Mouse (Mus musculus) cerebellum, adult 11-12 months (tissue): ENCODE measurements around the gene Atp5s.

Source experiments
- DNase-seq: peaks from one replicate; pipeline ENCODE4 v3.0.0; 2022

The Atp5s gene

DNA sequence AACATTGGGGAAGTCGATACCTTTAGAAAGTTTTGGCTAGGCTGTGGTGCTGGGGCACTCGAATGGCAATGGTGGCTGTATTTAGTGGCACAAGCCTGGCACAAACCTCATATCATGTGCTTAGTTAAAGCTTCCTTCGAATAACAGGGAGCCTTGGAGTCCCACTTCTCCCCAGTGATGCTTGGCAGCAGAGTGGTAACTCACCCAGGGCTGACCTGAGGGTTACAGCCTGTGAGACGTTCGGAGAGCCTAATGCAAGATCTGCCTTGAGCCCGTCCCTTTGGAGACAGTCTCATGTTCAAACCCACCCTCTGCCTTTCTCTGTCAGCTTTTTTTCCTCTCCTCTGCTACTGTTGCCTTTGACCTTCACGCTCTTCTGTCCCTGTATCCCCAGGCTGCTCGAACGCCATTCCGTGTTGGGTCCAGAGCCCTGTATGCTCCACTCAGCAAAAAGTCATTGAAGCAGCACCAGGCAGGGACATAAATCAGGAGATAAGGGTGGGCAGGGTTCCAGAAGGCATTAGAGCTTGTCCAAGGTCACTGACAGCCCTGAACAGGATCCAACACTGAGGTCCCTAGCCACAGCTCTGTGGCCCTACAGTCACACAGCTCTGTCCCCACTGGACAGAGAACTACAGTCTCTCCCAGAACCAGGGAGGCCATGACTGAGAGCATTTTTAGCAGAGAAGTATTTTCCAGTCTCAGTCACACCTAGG lies 57.3 kb downstream of the Atp5s start:
- DNase-seq = no peak

DNA sequence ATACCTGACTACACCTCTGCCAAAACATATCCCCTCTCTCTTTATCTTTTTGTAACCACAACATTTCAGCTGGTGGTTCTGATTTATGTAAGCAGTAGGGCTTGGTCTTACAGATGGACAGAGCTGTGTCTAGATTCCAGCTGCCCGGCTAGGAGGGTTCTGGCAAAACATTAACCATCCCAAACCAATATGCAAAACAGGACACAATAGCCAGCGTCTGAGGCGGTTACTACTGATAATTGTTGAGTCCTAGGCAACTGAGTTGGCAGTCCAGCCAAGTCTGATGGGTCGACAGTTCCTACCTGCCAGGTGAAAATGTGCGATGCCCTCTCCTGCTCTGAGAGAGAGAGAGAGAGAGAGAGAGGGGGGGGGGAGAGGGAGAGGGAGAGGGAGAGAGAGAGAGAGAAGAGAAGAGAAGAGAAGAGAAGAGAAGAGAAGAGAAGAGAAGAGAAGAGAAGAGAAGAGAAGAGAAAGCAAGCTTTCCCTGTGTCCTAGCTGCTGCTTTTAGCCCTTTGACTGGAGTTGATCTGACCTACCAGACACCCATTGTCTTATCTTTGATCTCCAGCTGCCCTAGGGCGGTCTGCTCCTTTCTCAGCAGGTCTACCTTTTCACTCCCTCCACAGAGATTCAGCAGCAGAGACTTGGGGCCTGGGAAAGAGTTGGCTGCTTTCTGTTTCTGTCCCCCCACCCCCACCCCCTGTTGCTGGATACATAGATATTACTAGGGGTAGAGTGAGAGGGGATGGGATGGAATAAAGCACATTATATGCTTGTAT lies 58.7 kb downstream of the Atp5s start:
- no peak for DNase-seq

- DNase-seq = no peak
Observed at GRCm38 (mm10) chr12:69785471-69785870, 60.7 kb downstream of the Atp5s start.

GRCm38 (mm10) chr12:69788380-69788779 lies 63.6 kb downstream of the Atp5s start:
- peak; percentile 20 for DNase-seq

DNA sequence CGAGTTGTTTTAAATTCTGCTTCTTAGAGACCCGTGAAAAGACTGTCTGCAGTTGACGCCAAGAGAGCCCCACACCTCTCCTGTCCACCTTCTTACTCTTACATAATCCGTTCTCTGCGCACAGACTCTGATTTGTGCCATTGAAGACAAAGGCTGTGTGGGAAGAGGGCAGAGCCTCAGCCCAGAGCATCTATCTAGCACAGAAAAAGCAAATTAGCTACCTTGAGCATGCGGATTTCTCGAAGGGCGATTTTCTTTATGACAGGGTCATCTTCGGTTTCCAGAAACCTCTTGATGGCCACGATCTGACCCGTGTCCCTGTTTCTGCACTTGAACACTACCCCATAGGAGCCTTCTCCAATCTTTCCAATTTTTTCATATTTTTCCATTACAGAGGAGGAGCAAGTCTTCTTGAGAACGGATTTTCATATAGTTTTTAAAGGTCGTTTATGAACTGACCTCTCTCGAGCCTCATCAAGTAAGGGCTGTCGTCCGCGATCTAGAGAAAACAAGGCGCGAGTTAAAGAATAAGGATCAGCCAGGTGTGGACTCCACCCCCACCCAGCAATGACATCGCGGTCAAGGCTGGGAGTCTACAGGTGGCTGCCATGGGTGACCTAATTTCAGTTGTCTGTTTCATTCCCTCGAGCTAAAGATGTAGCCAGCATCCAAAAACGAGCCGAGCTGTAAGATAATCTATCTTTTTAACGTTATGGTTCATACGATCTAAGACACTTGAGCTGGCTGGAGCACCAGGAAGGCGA lies 65.2 kb downstream of the Atp5s start:
- peak; percentile 61 for DNase-seq

GRCm38 (mm10) chr12:69790530-69791505 lies 66.1 kb downstream of the Atp5s start, which contains the start of gene Cdkl1:
Cdkl1 (minus strand) TSS chr12:69791267.
- peak; percentile 77 for DNase-seq
